Mouse (Mus musculus) retina, postnatal 7 days (tissue): ENCODE results near the gene Cfap299.
"Not testable (repeated sequence)": the region's sequence is repeated elsewhere in the genome, so short reads cannot be mapped to it uniquely, and the experiment has no call there.

ENCODE experiments used
- DNase-seq: peaks from one replicate; pipeline ENCODE4 v3.0.0-alpha.2; 2012; ENCODE audit warnings: low read depth, low spot score

The Cfap299 gene

DNA sequence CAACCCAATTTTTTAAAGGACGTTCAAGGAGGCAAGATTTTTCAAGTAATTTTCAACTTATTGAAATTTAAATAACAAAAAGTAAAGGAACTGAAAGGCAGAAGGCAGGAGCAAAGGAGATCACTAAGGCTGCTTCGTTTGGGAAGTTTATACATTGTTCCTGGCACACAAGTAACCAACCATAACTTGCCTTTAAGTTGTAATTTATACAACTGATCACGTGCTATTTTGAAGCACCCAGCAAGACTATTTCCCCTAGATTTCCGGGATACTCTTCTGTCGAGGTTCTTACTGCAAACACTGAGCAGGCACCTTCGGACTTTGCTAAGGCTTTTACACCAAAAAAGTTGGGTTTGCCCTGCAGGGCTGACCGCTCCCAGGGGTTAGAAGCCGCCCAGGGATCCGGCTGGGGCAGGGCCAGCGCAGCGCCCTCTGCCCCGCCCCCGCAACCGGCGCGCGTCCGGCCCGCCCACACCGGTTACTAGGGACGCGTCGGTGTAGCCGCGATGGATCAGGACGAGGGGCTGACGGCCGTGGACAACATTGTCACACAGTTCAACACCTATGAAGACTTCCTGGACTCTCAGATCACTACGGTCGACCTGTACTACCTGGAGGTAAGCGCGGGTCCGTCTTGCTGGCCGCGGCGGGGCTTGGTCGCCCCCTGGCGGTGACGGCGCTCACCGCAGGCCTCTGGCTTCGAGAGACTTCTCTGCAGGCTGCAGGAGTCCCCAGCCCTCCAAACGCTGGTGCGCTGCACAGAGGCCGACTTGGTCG is at the start of gene Cfap299:
Cfap299 (plus strand) TSS at position 457 of the 777 bp plus-strand sequence.
- DNase-seq = peak; percentile 60

- no peak for DNase-seq
Measured at GRCm38 (mm10) chr5:98281993-98282392, 47.1 kb upstream of the Cfap299 start.

- no peak for DNase-seq
Measured at GRCm38 (mm10) chr5:98283696-98284478, 45.2 kb upstream of the Cfap299 start.

GRCm38 (mm10) chr5:98290642-98291041 is 38.5 kb upstream of the Cfap299 start:
- no peak for DNase-seq

GRCm38 (mm10) chr5:98292388-98293048 is 36.6 kb upstream of the Cfap299 start:
- no peak for DNase-seq

- no peak for DNase-seq
Measured at GRCm38 (mm10) chr5:98293049-98293715, 35.9 kb upstream of the Cfap299 start.

GRCm38 (mm10) chr5:98300079-98300478 is 29.0 kb upstream of the Cfap299 start:
- DNase-seq = no peak

DNA sequence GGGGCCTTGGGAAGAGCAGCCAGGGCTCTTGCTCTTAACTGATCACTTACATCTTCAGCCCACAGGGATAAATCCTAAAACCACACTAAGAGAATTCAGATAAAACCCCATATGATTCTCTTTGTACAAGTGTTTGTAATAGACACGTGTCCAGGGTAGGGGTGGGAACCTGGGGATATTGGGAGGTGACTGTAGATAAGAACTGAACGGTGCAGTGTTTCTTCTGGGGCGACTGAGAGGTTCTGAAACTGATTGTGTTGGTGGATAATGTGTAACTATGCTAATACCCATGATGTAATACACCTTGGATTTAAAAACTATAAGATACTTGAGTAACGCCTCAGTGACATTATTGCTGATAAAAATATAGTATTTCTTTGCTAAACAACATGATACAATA is 23.4 kb upstream of the Cfap299 start:
- DNase-seq = no peak

- DNase-seq = no peak
Measured at GRCm38 (mm10) chr5:98306528-98306927, 22.6 kb upstream of the Cfap299 start.

DNA sequence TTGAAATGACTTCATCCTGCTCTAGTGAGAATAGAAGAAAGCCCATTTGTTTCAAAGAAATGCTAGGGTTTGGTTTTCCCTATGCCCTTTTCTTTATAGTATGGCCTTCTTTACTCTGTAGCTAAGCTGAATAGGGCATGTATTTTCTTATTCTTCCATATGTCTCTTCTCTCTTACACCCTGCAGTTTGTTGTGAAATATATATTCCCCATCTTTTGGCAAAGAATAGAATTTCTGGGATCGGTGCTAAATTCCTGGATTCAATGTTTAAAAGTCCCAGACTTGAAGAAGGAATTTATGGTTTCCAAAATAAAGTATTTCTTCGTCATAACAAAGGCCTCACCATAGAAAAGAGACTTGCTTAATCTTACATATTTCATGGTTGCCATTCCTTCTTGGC is 2.5 kb upstream of the Cfap299 start:
- DNase-seq = no peak

DNA sequence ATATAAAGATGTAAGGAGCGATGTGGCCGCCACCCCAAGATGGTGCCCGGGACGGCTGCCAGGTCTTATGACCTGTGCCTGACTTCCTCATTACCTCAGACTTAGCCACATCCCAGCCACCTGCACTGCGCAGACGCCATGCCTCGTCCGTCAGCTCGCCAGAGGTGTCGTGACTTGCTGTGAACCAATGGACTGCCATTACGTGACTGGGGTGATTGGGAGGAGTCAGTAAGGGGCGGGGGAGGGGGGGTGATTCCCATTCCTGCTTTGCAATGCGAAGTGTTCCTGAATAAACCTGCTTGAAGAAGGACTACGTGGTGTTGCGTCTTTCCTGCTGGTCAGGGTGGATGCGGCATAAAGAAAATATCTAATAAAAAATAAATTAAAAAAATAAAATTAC is 14.6 kb downstream of the Cfap299 start:
- not testable (repeated sequence) for DNase-seq

DNA sequence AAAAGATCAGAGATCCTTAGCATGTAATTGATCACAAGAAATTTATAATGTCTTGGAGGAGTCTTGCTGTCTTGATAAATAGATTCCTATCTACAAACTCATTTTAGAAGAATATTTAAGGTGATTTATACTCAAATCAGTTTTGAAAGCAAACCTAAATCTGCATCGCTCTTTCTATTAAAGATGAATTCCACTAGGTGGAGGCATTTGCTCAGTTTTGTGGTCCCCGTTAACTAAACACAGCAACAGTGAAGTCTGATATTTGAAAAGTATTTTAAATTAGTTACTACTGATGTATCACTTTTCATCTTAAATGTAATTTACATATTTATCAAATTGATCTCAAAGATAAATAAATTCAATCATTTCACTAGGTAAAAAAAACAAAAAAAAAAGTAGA is 15.5 kb downstream of the Cfap299 start:
- peak; percentile 11 for DNase-seq

- DNase-seq = no peak
Measured at GRCm38 (mm10) chr5:98346067-98346466, 17.0 kb downstream of the Cfap299 start.

DNA sequence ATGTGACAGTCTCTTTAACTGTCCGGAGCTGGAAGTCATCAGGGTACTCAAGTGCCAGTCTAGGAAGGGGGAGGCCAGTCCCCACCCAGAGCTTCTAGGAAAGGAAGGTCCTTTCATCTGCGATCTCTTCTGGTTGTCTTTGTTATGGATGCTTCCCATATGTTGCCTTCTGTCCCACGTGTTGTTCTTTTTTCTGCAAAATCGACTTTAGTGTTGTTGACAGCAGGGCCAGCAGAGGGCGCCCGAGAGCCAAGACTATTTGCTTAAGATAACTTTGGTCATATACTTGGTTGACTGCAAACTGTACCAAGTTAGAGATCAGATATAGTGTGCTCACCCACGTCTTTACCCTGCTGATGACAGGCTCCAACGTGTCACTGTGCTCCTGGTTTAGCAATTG is 19.5 kb downstream of the Cfap299 start:
- DNase-seq = peak; percentile 43

- no peak for DNase-seq
Measured at GRCm38 (mm10) chr5:98359912-98360311, 30.8 kb downstream of the Cfap299 start.

GRCm38 (mm10) chr5:98360792-98361419 is 31.8 kb downstream of the Cfap299 start:
- DNase-seq = no peak

DNA sequence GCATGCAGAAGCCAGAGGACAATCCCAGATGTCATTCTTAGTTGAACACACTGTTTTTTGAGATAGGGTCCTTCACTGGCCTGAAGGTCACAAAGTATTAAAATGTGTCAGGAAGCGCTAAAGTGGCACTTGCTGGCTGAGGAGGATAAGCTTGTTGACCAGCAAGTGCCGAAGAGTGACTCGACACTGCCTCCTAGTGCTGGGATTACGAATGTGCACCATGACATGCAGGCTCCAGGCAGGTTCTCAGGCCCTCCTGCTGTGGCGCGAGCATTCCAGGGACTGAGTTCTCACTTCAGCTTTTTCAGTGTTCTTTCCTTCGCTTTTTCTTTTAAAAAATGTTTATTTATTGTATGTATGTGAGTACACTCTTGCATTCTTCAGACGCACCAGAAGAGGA is 34.3 kb downstream of the Cfap299 start:
- DNase-seq = no peak

DNA sequence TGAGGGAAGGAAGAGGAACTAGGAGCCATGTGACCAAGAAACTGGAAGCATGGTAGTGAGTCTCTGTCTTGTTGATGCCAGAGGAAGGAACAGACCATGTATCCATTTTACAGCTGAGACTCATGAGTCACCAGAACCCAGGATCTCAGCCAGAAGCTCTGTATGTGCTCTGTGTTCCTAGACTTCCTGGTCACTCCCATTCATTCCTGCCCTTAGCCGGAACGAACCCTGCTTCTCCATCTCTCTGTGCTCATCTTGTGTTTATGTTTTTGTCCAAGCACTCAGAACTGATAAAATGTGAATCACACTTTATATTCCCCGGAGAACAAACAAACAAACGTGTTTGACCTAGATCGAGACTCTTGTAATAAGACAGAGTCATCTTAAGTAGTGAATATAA is 36.2 kb downstream of the Cfap299 start:
- DNase-seq = no peak

DNA sequence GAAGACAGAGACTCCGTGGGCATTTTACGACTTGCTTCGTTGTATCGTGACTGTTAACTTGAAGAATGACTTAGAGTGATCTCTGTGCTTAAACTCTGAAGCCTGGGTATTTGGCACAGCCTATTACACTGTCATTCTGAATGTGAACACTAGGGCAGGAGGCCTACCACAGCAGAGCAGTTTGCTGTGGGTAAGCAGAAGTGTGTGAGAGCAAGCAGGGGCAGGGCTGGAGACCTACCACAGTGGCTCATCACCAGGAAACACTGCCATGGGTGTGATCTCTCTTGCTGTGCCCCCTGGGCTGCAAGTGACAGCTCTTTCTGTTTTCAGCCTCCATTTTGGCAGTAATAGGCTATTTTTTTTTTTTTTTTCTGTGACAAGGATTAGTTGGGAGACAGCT is 39.7 kb downstream of the Cfap299 start:
- DNase-seq = no peak

- DNase-seq = no peak
Measured at GRCm38 (mm10) chr5:98369426-98369825, 40.3 kb downstream of the Cfap299 start.

- no peak for DNase-seq
Measured at GRCm38 (mm10) chr5:98376058-98376798, 47.1 kb downstream of the Cfap299 start.
